Mouse (Mus musculus): Measurements from ENCODE around the gene Raet1e.
"Not testable (repeated sequence)": the region's sequence is repeated elsewhere in the genome, so short reads cannot be mapped to it uniquely, and the experiment has no call there.

Raet1e gene

GRCm38 (mm10) chr10:22273684-22274305, 115.4 kb downstream of the Raet1e start:
- no peak for DNase-seq (ENCODE audit: low spot score)

- no peak for DNase-seq (ENCODE audit: low spot score)
Observed at GRCm38 (mm10) chr10:22274445-22275057, 116.2 kb downstream of the Raet1e start.

GRCm38 (mm10) chr10:22278468-22278867, 120.1 kb downstream of the Raet1e start:
- DNase-seq (ENCODE audit: low spot score), result not testable (repeated sequence)

DNA sequence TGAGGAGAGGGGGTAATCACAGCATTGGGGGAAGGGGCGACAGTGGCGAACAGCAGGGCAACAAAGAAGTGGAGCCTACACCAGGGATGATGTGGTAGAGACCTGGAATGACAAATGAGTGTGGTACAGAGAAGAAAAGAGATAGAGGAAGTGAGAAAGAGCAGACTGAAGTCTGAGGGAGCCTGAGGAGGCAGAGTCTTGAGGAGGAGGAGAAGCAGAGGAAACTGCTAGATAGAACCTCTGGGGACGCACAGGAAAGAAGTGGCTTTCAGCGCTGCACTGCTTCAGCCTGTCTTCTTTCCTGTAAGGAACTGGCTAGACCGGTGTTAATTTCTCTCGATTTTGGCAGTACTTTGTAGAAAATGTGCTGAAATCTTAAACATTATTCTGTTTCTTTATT, 124.4 kb downstream of the Raet1e start:
- DNase-seq (ENCODE audit: low spot score), result no peak

- no peak for DNase-seq (ENCODE audit: low spot score)
Observed at GRCm38 (mm10) chr10:22295676-22296075, 137.3 kb downstream of the Raet1e start.

DNA sequence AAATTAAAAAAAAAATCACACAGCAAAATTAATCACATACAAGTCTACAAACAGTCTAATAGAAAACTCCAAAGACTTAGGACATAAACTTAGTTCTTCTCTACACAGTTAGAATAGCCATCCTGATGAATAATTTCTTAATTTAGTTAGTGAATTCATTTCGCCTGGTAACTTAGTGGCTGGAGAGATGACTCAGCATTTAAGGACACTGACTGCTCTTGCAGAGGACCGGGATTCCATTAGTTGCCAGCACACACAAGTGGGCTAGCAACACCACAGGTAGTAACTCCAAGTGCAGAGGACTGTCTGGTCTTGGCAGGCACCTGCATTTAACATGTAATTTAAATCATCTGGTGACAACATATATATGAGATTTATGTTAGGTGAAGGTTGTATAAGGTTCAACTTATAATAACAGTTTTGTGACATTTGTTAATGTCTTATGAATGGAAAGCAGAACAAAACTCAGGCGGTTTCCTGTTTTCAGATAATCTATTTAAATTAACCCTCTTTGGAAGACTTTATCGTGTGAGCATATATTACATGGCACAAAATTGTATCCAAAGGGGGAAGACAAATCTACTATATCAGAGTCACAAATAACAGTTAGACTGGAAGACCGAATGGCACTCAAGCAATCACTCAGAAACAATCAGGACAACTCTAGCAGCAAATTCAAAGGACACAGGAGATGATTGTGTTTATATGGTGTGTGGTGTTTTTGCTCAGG, 138.8 kb downstream of the Raet1e start:
- DNase-seq (ENCODE audit: low spot score), result no peak

DNA sequence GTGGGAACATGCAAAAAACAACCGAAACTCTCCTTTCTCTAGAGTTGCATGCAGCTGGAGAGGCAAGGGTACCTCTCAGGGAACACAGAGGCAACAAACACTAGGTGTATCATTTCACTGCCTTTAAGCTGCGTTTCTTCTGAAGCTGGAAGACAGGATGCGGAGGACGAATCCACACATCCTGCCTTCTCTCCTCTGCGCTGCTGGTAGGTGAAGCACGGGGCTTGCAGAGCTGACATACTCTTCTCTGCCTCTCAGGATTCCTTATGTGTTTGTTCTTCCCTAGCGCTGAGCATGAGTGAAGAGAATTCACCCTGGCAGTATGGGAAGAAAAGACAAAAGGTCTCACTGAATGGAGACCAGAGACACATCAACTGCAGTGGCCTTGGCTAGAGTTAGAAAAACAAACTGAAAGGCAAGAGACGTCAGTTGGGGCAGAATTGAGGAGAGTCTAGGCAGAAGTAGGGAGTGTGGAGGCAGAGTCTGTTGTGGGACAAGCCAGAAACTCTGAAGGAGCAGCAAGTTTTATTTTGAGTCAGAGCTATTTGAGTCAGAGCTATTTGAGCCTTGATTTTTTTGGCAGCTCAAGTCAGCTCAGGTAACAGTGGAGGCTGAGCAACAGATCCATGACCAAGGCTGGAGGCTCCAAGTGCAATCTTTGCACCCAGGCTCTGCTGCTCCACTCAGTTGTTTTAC, 139.5 kb downstream of the Raet1e start:
- DNase-seq (ENCODE audit: low spot score), result peak; percentile 49

DNA sequence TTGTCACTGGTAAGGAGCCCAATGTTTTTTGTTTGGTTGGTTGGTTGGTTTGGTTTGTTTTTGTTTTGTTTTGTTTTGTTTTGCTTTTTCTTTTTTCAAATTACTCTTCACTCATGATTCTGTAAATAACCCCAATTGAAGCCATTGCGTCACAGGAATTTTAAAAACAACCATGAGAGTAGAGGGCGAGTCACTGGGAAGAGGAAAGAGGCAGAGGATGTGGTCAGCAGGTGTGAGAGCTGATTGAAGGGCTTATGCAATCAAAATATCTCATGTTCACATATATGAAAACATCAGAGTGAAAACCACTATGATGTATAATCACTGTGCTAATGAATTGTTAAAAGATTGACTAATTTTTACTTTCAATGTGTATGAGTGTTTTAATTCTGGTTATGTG, 141.0 kb downstream of the Raet1e start:
- peak; percentile 79 for DNase-seq (ENCODE audit: low spot score)

DNA sequence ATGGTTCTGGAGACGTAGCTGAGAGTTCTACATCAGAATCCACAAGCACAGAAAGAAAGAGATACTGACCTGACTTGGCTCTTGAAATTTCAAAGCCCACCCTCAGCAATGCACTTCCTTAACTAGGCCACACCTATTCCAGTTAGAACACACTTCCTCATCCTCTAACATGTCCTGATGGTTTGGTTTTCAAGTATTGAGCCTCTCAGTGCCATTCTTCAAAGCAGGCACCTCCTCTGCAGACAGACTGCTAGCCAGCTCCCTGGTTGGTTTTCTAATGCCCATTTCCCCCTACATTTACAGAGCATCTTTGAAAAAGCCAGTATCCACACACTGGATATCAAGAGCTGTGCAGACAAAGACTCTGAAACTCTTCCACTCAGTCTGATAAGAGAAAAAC, 143.3 kb downstream of the Raet1e start:
- DNase-seq (ENCODE audit: low spot score), result peak; percentile 56

DNA sequence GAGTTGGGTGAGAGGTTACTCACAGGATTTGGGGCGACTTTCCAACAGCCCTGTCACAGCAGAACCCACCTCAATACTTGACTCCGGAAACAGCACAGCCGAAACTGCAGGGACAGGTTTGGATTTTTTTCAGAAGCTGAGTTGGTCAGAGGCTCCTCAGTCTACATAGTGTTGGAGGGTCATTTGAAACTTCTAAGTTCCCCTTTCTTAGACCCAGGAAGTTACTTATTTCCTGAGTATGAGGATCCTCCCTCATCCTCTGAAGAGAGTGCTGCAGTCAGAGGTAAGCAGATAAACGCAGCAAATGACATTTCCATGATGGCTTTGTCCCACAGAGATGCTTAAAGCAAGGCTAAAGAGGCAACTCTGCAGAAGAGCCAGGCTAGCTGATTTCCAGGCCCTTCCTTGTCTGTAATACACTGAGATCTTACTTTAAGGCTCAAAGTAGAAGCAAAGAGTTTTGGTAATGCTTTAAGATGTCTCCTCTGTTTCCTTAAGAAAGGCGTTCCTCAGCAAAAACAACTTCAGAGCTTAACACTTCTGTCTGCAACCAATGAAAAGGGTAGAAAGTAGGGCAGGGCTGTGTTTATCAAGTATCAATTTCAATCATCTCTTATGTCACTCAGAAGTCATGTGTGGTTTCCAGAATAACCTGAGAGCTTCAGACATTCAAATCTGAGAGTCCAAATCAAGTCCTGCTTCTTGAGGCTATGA, 144.1 kb downstream of the Raet1e start:
- DNase-seq (ENCODE audit: low spot score), result peak; percentile 59

GRCm38 (mm10) chr10:22303736-22304135, 145.4 kb downstream of the Raet1e start:
- DNase-seq (ENCODE audit: low spot score), result no peak

DNA sequence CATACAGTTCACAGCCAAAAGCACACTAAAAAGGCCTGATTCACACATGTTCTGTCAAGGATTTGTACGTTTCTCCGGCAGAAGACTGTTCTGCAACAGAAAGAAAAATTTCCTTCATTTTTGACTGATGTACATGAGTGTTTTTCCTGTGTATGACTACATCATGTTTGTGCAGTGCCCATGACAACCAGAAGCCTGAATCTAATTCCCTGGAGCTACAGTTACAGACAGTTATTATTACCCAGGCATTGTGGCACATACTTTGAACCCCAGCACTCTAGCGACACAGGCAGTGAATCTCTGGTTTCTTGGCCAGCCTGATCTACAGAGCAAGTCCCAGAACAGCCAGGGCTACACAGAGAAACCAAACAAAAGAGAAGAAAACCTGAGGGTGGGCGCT, 147.4 kb downstream of the Raet1e start:
- no peak for DNase-seq (ENCODE audit: low spot score)

DNA sequence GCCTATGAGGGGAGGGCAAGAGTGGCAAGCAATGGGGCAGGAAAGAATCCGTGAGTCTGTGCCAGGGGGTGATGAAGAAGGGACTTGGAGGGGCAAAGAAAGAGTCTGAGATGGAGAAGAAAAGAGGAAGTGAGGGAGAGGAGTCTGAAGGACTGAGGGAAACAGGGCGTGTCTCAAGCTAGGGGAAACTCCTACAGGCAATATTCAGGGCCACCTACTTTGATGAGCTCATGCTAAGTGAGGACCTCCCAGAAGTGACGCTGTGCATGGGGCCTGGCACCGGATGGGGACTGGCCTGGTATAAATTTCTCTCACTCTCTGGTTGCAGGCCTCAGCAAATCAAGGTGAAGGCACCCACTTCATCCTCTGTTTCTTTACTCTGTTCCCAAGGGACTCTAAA, 148.1 kb downstream of the Raet1e start:
- DNase-seq (ENCODE audit: low spot score), result peak; percentile 80

- DNase-seq (ENCODE audit: low spot score), result no peak
Observed at GRCm38 (mm10) chr10:22308221-22308620, 149.9 kb downstream of the Raet1e start.

DNA sequence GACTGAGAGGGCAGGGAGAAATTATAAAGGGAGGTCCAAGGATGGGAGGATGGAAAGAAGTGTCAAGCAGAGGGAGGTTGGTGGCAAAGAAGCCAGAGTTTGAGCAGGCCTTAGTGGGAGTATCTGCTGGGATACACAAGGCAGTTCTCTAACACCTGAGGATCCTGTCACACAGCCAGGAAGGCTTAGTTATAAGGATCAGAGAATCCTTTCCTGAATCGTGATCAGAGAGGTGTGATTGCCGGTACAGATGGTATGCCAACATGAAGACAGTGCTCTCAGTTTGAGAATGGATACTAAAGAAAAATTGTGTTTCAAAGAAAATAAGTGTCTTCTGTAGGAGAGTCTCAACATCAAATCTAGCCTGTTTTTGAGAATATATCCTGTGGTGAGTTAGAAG, 164.5 kb downstream of the Raet1e start:
- no peak for DNase-seq (ENCODE audit: low spot score)

GRCm38 (mm10) chr10:22345721-22346120, 187.4 kb downstream of the Raet1e start:
- DNase-seq (ENCODE audit: low spot score), result peak; percentile 58

DNA sequence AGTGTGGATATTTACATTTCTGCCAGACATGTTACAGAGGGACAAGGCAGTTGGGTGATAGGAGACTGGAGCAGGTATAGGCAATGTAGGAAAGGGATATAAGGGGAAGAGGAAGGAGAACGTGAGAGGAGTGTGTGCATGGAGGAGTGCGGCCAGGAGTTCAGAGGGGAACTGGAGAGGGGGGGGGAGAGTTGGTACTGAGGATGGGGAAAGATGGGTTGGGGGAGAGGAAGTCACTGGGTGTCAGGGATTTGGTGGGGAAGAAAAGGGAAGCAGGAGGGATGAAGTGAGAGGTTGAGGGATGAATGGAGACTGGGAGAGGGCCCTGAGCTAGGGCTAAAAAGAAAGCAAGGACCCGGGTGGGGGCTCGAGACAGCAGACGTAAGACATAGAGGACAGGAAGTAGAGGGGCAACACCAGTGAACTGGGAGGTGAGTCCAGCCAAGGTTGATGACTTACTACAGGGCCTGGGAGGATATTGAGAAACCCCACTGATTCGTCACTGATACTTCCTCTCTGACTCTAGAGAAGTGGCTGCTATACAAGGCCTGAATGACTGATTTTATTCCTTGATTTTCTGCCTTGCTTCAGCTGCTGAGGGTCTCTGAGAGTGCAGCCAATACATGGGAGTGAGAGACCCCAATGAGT, 195.3 kb downstream of the Raet1e start:
- not testable (repeated sequence) for DNase-seq (ENCODE audit: low spot score)

- not testable (repeated sequence) for DNase-seq (ENCODE audit: low spot score)
Observed at GRCm38 (mm10) chr10:22354196-22354574, 195.8 kb downstream of the Raet1e start.

DNA sequence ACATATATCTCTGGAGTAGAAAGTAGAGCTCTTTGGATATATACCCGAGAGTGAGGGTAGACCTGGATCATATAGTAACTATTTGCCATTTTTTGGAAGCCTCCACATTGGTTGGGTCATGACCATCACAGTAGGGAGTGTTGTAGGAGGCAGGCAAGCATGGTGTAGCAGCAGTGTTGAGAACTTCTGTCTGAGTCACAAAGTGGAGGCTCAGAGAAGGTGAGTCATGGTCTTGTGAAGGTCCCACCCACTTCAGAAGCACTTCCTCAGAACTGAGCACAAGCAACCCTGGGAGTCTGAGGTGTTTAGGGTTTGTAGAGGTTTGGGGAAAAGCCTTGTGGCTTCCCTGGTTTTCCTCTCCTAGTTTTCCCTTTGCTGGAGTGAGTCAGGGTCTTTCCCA, 199.0 kb downstream of the Raet1e start:
- DNase-seq (ENCODE audit: low spot score), result not testable (repeated sequence)

GRCm38 (mm10) chr10:22360252-22360651, 201.9 kb downstream of the Raet1e start, which contains the start of gene Raet1d:
Raet1d (plus strand) TSS chr10:22360552.
- DNase-seq (ENCODE audit: low spot score), result not testable (repeated sequence)

- not testable (repeated sequence) for DNase-seq (ENCODE audit: low spot score)
Observed at GRCm38 (mm10) chr10:22360957-22361356, 202.6 kb downstream of the Raet1e start.
